Mouse (Mus musculus): ENCODE data around the gene Stard7. TPM values are rescaled to one million over a fixed set of nuclear protein-coding genes. Genes with fewer than 3 reads are reported as not detected.

The Stard7 gene
- polyA plus RNA-seq, 1 experiment: 44.7 TPM

- Histone ChIP-seq H3K4me3 (ENCODE audit: insufficient read depth, low read length) (no peak overlapping the region), H3K27ac (ENCODE audit: insufficient read depth, low read length) (no peak overlapping the region), H3K4me1 (ENCODE audit: control insufficient read depth, insufficient read depth, low read length) (no peaks in the 10 kb centered on the region)
- TF ChIP-seq CTCF (IDR thresholded peaks at IDR 0.05; ENCODE audit: borderline replicate concordance, insufficient read depth, low read length) (no peak), POLR2A (IDR thresholded peaks at IDR 0.05; ENCODE audit: low read depth, low read length) (no peak)
Observed at GRCm38 (mm10) chr2:127333945-127334603, 64.1 kb downstream of the Stard7 start.

DNA sequence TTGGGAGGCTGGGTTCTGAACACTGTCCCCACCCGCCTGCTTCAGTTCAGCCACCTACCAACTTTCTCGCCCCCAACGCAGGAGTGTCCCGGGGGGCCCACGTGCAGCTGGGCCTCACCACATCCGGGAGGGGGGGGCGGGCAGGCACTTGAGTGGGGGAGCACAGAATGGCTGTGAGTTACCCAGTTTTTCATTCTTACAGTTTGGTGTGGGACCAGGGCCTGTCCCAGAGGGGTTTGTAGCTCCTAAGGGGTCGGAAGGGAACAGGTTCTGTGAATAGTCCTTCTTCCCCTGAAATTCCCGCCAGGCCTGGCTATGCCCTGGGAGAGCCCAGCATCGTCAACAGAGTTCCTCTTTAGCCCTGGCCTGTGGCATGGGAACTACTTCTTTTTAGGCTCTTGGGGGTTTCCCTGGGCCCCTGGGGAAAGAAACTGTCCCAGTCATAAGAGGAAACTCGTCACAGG is 65.1 kb downstream of the Stard7 start:
- TF ChIP-seq POLR2A (IDR thresholded peaks at IDR 0.05; ENCODE audit: low read depth, low read length) (no peak), CTCF (IDR thresholded peaks at IDR 0.05; ENCODE audit: borderline replicate concordance, insufficient read depth, low read length) (no peak)
- no peaks in the 10 kb centered on the region for H3K4me1 ChIP-seq (ENCODE audit: control insufficient read depth, insufficient read depth, low read length)
- H3K4me3 ChIP-seq (ENCODE audit: insufficient read depth, low read length): no peak overlapping the region
- H3K27ac ChIP-seq (ENCODE audit: insufficient read depth, low read length): no peak overlapping the region

DNA sequence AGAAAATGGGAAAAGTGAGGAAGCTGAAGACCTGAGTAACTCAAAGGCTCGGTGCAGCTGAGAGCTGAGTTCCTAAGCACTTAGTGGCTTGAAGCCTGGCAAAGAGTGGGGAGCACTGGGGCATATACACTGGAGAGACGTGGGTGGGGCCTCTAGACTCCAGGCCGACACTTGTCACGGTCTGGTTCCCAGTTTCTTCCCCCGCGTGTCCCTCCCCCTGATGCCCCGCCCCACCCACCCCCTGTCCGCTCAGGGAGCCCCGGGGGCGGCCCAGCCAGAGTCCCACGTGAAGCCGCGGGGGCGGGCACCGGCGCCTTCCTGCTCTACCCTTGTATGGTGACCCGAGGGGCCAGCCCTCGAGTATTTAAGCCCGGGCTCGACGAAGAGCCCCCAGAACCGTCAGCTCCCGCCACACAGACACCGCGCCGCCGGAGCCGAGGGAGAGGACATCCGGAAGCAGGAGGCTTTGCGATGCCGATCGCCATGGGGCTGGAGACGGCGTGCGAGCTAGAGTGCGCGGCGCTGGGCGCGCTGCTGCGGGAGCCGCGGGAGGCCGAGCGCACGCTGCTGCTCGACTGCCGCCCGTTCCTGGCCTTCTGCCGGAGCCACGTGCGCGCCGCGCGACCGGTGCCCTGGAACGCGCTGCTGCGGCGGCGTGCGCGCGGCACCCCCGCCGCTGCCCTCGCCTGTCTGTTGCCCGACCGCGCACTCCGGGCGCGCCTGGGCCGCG is 65.9 kb downstream of the Stard7 start, which contains the start of gene Dusp2:
TSS of gene Dusp2 (plus strand) at position 393 of the 730 bp plus-strand sequence.
- peak; percentile 45 for TF ChIP-seq POLR2A (IDR thresholded peaks at IDR 0.05; ENCODE audit: low read depth, low read length)
- TF ChIP-seq CTCF (IDR thresholded peaks at IDR 0.05; ENCODE audit: borderline replicate concordance, insufficient read depth, low read length): no peak
- H3K4me3 ChIP-seq (ENCODE audit: insufficient read depth, low read length): peak within 1 kb of the TSS; percentile 45
- H3K4me1 ChIP-seq (ENCODE audit: control insufficient read depth, insufficient read depth, low read length): no peaks in the 10 kb centered on the region
- H3K27ac ChIP-seq (ENCODE audit: insufficient read depth, low read length): no peak within 1 kb of the TSS

- H3K27ac ChIP-seq (ENCODE audit: insufficient read depth, low read length): no peak overlapping the region
- no peaks in the 10 kb centered on the region for H3K4me1 ChIP-seq (ENCODE audit: control insufficient read depth, insufficient read depth, low read length)
- TF ChIP-seq CTCF (IDR thresholded peaks at IDR 0.05; ENCODE audit: borderline replicate concordance, insufficient read depth, low read length): no peak
- no peak for TF ChIP-seq POLR2A (IDR thresholded peaks at IDR 0.05; ENCODE audit: low read depth, low read length)
- H3K4me3 ChIP-seq (ENCODE audit: insufficient read depth, low read length): peak overlapping the region; percentile 45
Observed at GRCm38 (mm10) chr2:127336497-127336832, 66.4 kb downstream of the Stard7 start.

DNA sequence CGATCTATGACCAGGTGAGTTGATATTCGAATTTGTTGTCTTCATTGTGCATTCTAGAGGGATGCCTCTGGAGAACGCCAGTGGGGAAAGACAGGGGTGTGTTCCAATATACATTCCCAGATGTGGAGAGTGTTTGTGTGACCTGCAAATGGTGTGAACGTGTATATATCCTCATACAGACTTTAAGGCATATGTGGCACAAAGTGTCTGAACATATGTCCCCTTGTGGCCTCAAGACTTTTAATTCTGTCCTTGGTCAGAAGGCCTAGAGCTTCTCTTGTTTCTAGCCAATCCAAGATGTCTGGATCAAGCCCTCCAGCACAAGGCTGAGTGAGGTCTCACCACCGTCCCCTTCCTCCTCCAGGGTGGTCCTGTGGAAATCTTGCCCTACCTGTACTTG is 66.9 kb downstream of the Stard7 start:
- no peaks in the 10 kb centered on the region for H3K4me1 ChIP-seq (ENCODE audit: control insufficient read depth, insufficient read depth, low read length)
- TF ChIP-seq POLR2A (IDR thresholded peaks at IDR 0.05; ENCODE audit: low read depth, low read length) (no peak), CTCF (IDR thresholded peaks at IDR 0.05; ENCODE audit: borderline replicate concordance, insufficient read depth, low read length) (no peak)

GRCm38 (mm10) chr2:127337531-127337930 is 67.5 kb downstream of the Stard7 start:
- H3K4me3 ChIP-seq (ENCODE audit: insufficient read depth, low read length): no peak overlapping the region
- no peak for TF ChIP-seq POLR2A (IDR thresholded peaks at IDR 0.05; ENCODE audit: low read depth, low read length)
- no peak for TF ChIP-seq CTCF (IDR thresholded peaks at IDR 0.05; ENCODE audit: borderline replicate concordance, insufficient read depth, low read length)
- H3K27ac ChIP-seq (ENCODE audit: insufficient read depth, low read length): no peak overlapping the region
- no peaks in the 10 kb centered on the region for H3K4me1 ChIP-seq (ENCODE audit: control insufficient read depth, insufficient read depth, low read length)

More for the DNA sequence above, 66.9 kb downstream of the Stard7 start:
- H3K27ac ChIP-seq (ENCODE audit: insufficient read depth, low read length): no peak overlapping the region
- H3K4me3 ChIP-seq (ENCODE audit: insufficient read depth, low read length): peak overlapping the region; percentile 45; the same call in 1 of the 2 replicates

DNA sequence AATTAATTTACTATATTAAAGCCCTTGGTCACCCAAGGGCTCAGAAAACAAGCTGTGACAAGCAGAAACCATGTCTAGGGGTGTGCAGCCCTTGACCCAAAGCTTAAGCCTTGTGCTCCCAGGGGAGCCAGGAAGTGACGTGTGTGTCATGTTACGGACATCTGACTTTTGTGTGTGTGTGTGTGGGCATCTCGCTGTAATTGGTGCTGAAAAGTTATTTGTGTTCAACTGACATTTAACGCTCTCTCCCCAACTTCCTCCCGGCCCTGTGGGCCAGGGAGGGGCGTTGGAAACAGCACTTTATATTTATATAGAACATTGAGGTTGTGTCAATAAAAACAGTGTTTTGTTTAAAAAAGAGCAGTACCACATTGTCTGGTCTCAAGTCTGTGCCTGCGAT is 68.0 kb downstream of the Stard7 start:
- Histone ChIP-seq H3K4me1 (ENCODE audit: control insufficient read depth, insufficient read depth, low read length) (no peaks in the 10 kb centered on the region), H3K27ac (ENCODE audit: insufficient read depth, low read length) (no peak overlapping the region), H3K4me3 (ENCODE audit: insufficient read depth, low read length) (no peak overlapping the region)
- TF ChIP-seq POLR2A (IDR thresholded peaks at IDR 0.05; ENCODE audit: low read depth, low read length): no peak
- TF ChIP-seq CTCF (IDR thresholded peaks at IDR 0.05; ENCODE audit: borderline replicate concordance, insufficient read depth, low read length): no peak

GRCm38 (mm10) chr2:127338416-127338815 is 68.4 kb downstream of the Stard7 start, which contains the start of gene Astl:
Gene Astl, plus strand, starts transcription at chr2:127338639.
- TF ChIP-seq POLR2A (IDR thresholded peaks at IDR 0.05; ENCODE audit: low read depth, low read length) (no peak), CTCF (IDR thresholded peaks at IDR 0.05; ENCODE audit: borderline replicate concordance, insufficient read depth, low read length) (no peak)
- H3K4me1 ChIP-seq (ENCODE audit: control insufficient read depth, insufficient read depth, low read length): no peaks in the 10 kb centered on the region
- no peak within 1 kb of the TSS for H3K27ac ChIP-seq (ENCODE audit: insufficient read depth, low read length)
- H3K4me3 ChIP-seq (ENCODE audit: insufficient read depth, low read length): no peak within 1 kb of the TSS

DNA sequence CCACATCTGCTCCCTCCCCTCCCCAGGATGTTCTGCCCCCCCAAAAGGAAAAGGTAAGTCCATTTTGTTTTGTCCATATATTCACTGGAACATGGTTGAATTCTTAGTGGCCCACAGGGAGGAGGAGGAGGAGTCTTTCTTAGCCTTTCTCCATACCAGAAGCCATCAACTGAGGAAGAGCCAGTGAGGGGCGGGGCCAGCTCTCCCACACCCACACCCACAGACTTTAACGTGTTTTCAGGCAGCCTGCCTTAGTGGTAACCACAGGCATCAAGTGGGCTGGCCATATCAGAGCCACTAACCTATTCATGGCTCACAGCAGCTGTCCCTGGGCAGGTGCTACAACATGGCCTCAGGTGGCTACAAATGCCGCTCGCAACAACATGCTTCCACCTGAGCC is 68.8 kb downstream of the Stard7 start:
- H3K4me3 ChIP-seq (ENCODE audit: insufficient read depth, low read length): no peak overlapping the region
- H3K27ac ChIP-seq (ENCODE audit: insufficient read depth, low read length): no peak overlapping the region
- H3K4me1 ChIP-seq (ENCODE audit: control insufficient read depth, insufficient read depth, low read length): no peaks in the 10 kb centered on the region
- TF ChIP-seq CTCF (IDR thresholded peaks at IDR 0.05; ENCODE audit: borderline replicate concordance, insufficient read depth, low read length) (no peak), POLR2A (IDR thresholded peaks at IDR 0.05; ENCODE audit: low read depth, low read length) (no peak)

GRCm38 (mm10) chr2:127339262-127339661 is 69.2 kb downstream of the Stard7 start:
- H3K4me1 ChIP-seq (ENCODE audit: control insufficient read depth, insufficient read depth, low read length): no peaks in the 10 kb centered on the region
- TF ChIP-seq CTCF (IDR thresholded peaks at IDR 0.05; ENCODE audit: borderline replicate concordance, insufficient read depth, low read length) (no peak), POLR2A (IDR thresholded peaks at IDR 0.05; ENCODE audit: low read depth, low read length) (no peak)
- H3K27ac ChIP-seq (ENCODE audit: insufficient read depth, low read length): no peak overlapping the region

More at GRCm38 (mm10) chr2:127339262-127339661, 69.2 kb downstream of the Stard7 start:
- H3K4me3 ChIP-seq (ENCODE audit: insufficient read depth, low read length): no peak overlapping the region

Measured in embryonic fibroblast, embryonic 13.5 days (primary cell).